Mouse (Mus musculus): ENCODE data around the gene Akt1s1. TPM values are rescaled to one million over a fixed set of nuclear protein-coding genes. Genes with fewer than 3 reads are reported as not detected.

Akt1s1 gene
- polyA plus RNA-seq, 1 experiment from 2014 or later: 53.9 TPM

- H3K4me2 ChIP-seq: peak overlapping the region; percentile 84
- peaks cover 34% of the 10 kb centered on the region for H3K4me1 ChIP-seq (ENCODE audit: control insufficient read depth, insufficient read depth, low read length)
- H3K27ac ChIP-seq (ENCODE audit: low read depth, low read length): peak overlapping the region; percentile 94
- H3K36me3 ChIP-seq (ENCODE audit: control insufficient read depth, insufficient read depth, low read length): peaks cover 4% of the 10 kb centered on the region; the same call in 1 of the 2 replicates
- H3K27me3 ChIP-seq (ENCODE audit: control insufficient read depth, insufficient read depth, low read length): no peaks in the 10 kb centered on the region
- no peaks in the 10 kb centered on the region for H3K9me3 ChIP-seq (replicated peaks; ENCODE audit: control insufficient read depth, low read length)
- WGBS (ENCODE audit: insufficient replicate concordance): 27% methylated on average over 26 of the region's 26 CpGs
- H3K4me3 ChIP-seq (ENCODE audit: low read depth, low read length): peak overlapping the region; percentile 52
- H3K9ac ChIP-seq (ENCODE audit: low read depth, low read length): peak overlapping the region; percentile 80
- no peak for ATAC-seq (replicated peaks; ENCODE audit: insufficient number of reproducible peaks, low FRiP score, low TSS enrichment)
Measured at GRCm38 (mm10) chr7:44853596-44854355, 5.0 kb downstream of the Akt1s1 start.

- H3K9ac ChIP-seq (ENCODE audit: low read depth, low read length): peak overlapping the region; percentile 80
- peaks cover 34% of the 10 kb centered on the region for H3K4me1 ChIP-seq (ENCODE audit: control insufficient read depth, insufficient read depth, low read length)
- no peaks in the 10 kb centered on the region for H3K9me3 ChIP-seq (replicated peaks; ENCODE audit: control insufficient read depth, low read length)
- H3K4me2 ChIP-seq: peak overlapping the region; percentile 84
- peak overlapping the region; percentile 94 for H3K27ac ChIP-seq (ENCODE audit: low read depth, low read length)
- peak; percentile 56 for ATAC-seq (replicated peaks; ENCODE audit: insufficient number of reproducible peaks, low FRiP score, low TSS enrichment)
- no peaks in the 10 kb centered on the region for H3K27me3 ChIP-seq (ENCODE audit: control insufficient read depth, insufficient read depth, low read length)
- peak overlapping the region; percentile 52 for H3K4me3 ChIP-seq (ENCODE audit: low read depth, low read length)
- 3% methylated on average over 45 of the region's 45 CpGs for WGBS (ENCODE audit: insufficient replicate concordance)
- H3K36me3 ChIP-seq (ENCODE audit: control insufficient read depth, insufficient read depth, low read length): peaks cover 6% of the 10 kb centered on the region; the same call in 1 of the 2 replicates
Measured at GRCm38 (mm10) chr7:44854356-44855031, 5.7 kb downstream of the Akt1s1 start.

- Histone ChIP-seq H3K9me3 (replicated peaks; ENCODE audit: control insufficient read depth, low read length) (no peaks in the 10 kb centered on the region), H3K27me3 (ENCODE audit: control insufficient read depth, insufficient read depth, low read length) (no peaks in the 10 kb centered on the region), H3K4me2 (peak overlapping the region; percentile 84), H3K27ac (ENCODE audit: low read depth, low read length) (peak overlapping the region; percentile 94), H3K36me3 (ENCODE audit: control insufficient read depth, insufficient read depth, low read length) (peaks cover 6% of the 10 kb centered on the region; the same call in 1 of the 2 replicates), H3K4me3 (ENCODE audit: low read depth, low read length) (peak overlapping the region; percentile 52), H3K4me1 (ENCODE audit: control insufficient read depth, insufficient read depth, low read length) (peaks cover 34% of the 10 kb centered on the region), H3K9ac (ENCODE audit: low read depth, low read length) (peak overlapping the region; percentile 80)
- no peak for ATAC-seq (replicated peaks; ENCODE audit: insufficient number of reproducible peaks, low FRiP score, low TSS enrichment)
- WGBS (ENCODE audit: insufficient replicate concordance): 41% methylated on average over 10 of the region's 10 CpGs
Measured at GRCm38 (mm10) chr7:44855036-44855435, 6.2 kb downstream of the Akt1s1 start.

GRCm38 (mm10) chr7:44856265-44856916, 7.6 kb downstream of the Akt1s1 start:
- no peaks in the 10 kb centered on the region for H3K27me3 ChIP-seq (ENCODE audit: control insufficient read depth, insufficient read depth, low read length)
- peak overlapping the region; percentile 81 for H3K4me2 ChIP-seq
- peaks cover 25% of the 10 kb centered on the region for H3K4me1 ChIP-seq (ENCODE audit: control insufficient read depth, insufficient read depth, low read length)
- peak overlapping the region; percentile 67 for H3K9ac ChIP-seq (ENCODE audit: low read depth, low read length)
- H3K27ac ChIP-seq (ENCODE audit: low read depth, low read length): peak overlapping the region; percentile 80
- no peaks in the 10 kb centered on the region for H3K9me3 ChIP-seq (replicated peaks; ENCODE audit: control insufficient read depth, low read length)
- H3K4me3 ChIP-seq (ENCODE audit: low read depth, low read length): peak overlapping the region; percentile 56
- no peak for ATAC-seq (replicated peaks; ENCODE audit: insufficient number of reproducible peaks, low FRiP score, low TSS enrichment)
- peaks cover 6% of the 10 kb centered on the region for H3K36me3 ChIP-seq (ENCODE audit: control insufficient read depth, insufficient read depth, low read length)
- 56% methylated on average over 9 of the region's 9 CpGs for WGBS (ENCODE audit: insufficient replicate concordance)

GRCm38 (mm10) chr7:44857042-44857552, 8.3 kb downstream of the Akt1s1 start, which contains the start of gene Pnkp:
TSS of gene Pnkp (plus strand) at chr7:44857139.
- Histone ChIP-seq H3K9ac (ENCODE audit: low read depth, low read length) (peak within 1 kb of the TSS; percentile 67), H3K4me2 (peak within 1 kb of the TSS; percentile 81), H3K4me3 (ENCODE audit: low read depth, low read length) (peak within 1 kb of the TSS; percentile 56), H3K9me3 (replicated peaks; ENCODE audit: control insufficient read depth, low read length) (no peaks in the 10 kb centered on the region), H3K27ac (ENCODE audit: low read depth, low read length) (peak within 1 kb of the TSS; percentile 80), H3K4me1 (ENCODE audit: control insufficient read depth, insufficient read depth, low read length) (peaks cover 25% of the 10 kb centered on the region), H3K36me3 (ENCODE audit: control insufficient read depth, insufficient read depth, low read length) (peaks cover 7% of the 10 kb centered on the region), H3K27me3 (ENCODE audit: control insufficient read depth, insufficient read depth, low read length) (no peaks in the 10 kb centered on the region)
- 0 out of 2 replicates have a peak, but pooled peaks have one; percentile 3 for ATAC-seq (replicated peaks; ENCODE audit: insufficient number of reproducible peaks, low FRiP score, low TSS enrichment)
- WGBS (ENCODE audit: insufficient replicate concordance): under 1% methylated on average over 32 of the region's 32 CpGs

GRCm38 (mm10) chr7:44857905-44858304, 9.1 kb downstream of the Akt1s1 start:
- Histone ChIP-seq H3K27ac (ENCODE audit: low read depth, low read length) (peak overlapping the region; percentile 80; the same call in 1 of the 2 replicates), H3K4me1 (ENCODE audit: control insufficient read depth, insufficient read depth, low read length) (peaks cover 25% of the 10 kb centered on the region), H3K27me3 (ENCODE audit: control insufficient read depth, insufficient read depth, low read length) (no peaks in the 10 kb centered on the region), H3K9me3 (replicated peaks; ENCODE audit: control insufficient read depth, low read length) (no peaks in the 10 kb centered on the region), H3K9ac (ENCODE audit: low read depth, low read length) (peak overlapping the region; percentile 67), H3K4me3 (ENCODE audit: low read depth, low read length) (peak overlapping the region; percentile 56), H3K4me2 (peak overlapping the region; percentile 81), H3K36me3 (ENCODE audit: control insufficient read depth, insufficient read depth, low read length) (peaks cover 9% of the 10 kb centered on the region)
- ATAC-seq (replicated peaks; ENCODE audit: insufficient number of reproducible peaks, low FRiP score, low TSS enrichment): no peak
- WGBS (ENCODE audit: insufficient replicate concordance): 23% methylated on average over 8 of the region's 8 CpGs

GRCm38 (mm10) chr7:44859896-44860295, 11.1 kb downstream of the Akt1s1 start:
- H3K27ac ChIP-seq (ENCODE audit: low read depth, low read length): no peak overlapping the region
- 90% methylated on average over 11 of the region's 11 CpGs for WGBS (ENCODE audit: insufficient replicate concordance)
- no peak overlapping the region for H3K4me3 ChIP-seq (ENCODE audit: low read depth, low read length)
- H3K9me3 ChIP-seq (replicated peaks; ENCODE audit: control insufficient read depth, low read length): no peaks in the 10 kb centered on the region
- no peak overlapping the region for H3K4me2 ChIP-seq
- H3K27me3 ChIP-seq (ENCODE audit: control insufficient read depth, insufficient read depth, low read length): no peaks in the 10 kb centered on the region
- H3K4me1 ChIP-seq (ENCODE audit: control insufficient read depth, insufficient read depth, low read length): peaks cover 21% of the 10 kb centered on the region
- H3K9ac ChIP-seq (ENCODE audit: low read depth, low read length): no peak overlapping the region
- no peak for ATAC-seq (replicated peaks; ENCODE audit: insufficient number of reproducible peaks, low FRiP score, low TSS enrichment)
- H3K36me3 ChIP-seq (ENCODE audit: control insufficient read depth, insufficient read depth, low read length): peaks cover 21% of the 10 kb centered on the region

Data from heart, embryonic 11.5 days (tissue).